Mouse (Mus musculus) MEL (cell line): Measurements from ENCODE around the gene Rtn4rl1. TPM values are rescaled to one million over a fixed set of nuclear protein-coding genes. Genes with fewer than 3 reads are reported as not detected.

Source experiments
- DNase-seq: peaks from one replicate; pipeline ENCODE4 v3.0.0; 2011; ENCODE audit warnings: low read depth, low spot score
- H3K27ac ChIP-seq: 2 replicates; pipeline ENCODE4 v1.5.1; 2012; ENCODE audit warnings: low read depth, mild to moderate bottlenecking, control low read depth, low read length, moderate library complexity; ENCODE audit not compliant: control insufficient read depth
- H3K27me3 ChIP-seq, 2 experiments: fragments of 150-350 bp in 1 of 2; sonication (generic) in 1 of 2; 2 replicates each; pipeline ENCODE4 v1.6.1; 2012; ENCODE audit warnings: low read length in 2 of 2, mild to moderate bottlenecking in 2 of 2, improper control_type of control experiment in 1 of 2, moderate library complexity in 1 of 2; ENCODE audit not compliant: insufficient read depth in 2 of 2, control insufficient read depth in 1 of 2
- H3K36me3 ChIP-seq, 2 experiments: 2 replicates each; pipeline ENCODE4 v1.6.1; 2012 to 2014; ENCODE audit warnings: low read length in 2 of 2, improper control_type of control experiment in 1 of 2, inconsistent platforms in 1 of 2, mild to moderate bottlenecking in 1 of 2; ENCODE audit not compliant: insufficient read depth in 2 of 2, control insufficient read depth in 1 of 2
- H3K4me1 ChIP-seq, 2 experiments: fragments of 150-350 bp in 1 of 2; sonication (generic) in 1 of 2; 2 replicates each; pipeline ENCODE4 v1.6.1; 2012; ENCODE audit warnings: low read length in 2 of 2, improper control_type of control experiment in 1 of 2, mild to moderate bottlenecking in 1 of 2; ENCODE audit not compliant: insufficient read depth in 2 of 2, control insufficient read depth in 1 of 2
- H3K4me3 ChIP-seq, 2 experiments: fragments of 150-350 bp in 1 of 2; sonication (generic) in 1 of 2; 2 replicates each; pipeline ENCODE4 v1.5.1; 2012; ENCODE audit warnings: low read depth in 2 of 2, low read length in 2 of 2, mild to moderate bottlenecking in 2 of 2, moderate library complexity in 2 of 2, control low read depth in 1 of 2, improper control_type of control experiment in 1 of 2; ENCODE audit not compliant: control insufficient read depth in 1 of 2, insufficient read depth in 1 of 2
- H3K79me2 ChIP-seq: 2 replicates; pipeline ENCODE4 v1.6.1; 2012; ENCODE audit warnings: mild to moderate bottlenecking, low read length, moderate library complexity; ENCODE audit not compliant: control insufficient read depth, poor library complexity, insufficient read depth
- H3K9ac ChIP-seq: 2 replicates; pipeline ENCODE4 v1.6.1; 2012; ENCODE audit warnings: low read depth, mild to moderate bottlenecking, control low read depth, low read length, moderate library complexity; ENCODE audit not compliant: control insufficient read depth, poor library complexity, severe bottlenecking
- H3K9me3 ChIP-seq: fragments of 150-350 bp; sonication (generic); replicated peaks from 2 replicates; pipeline ENCODE4 v1.6.1; 2012; ENCODE audit warnings: mild to moderate bottlenecking, low read length, improper control_type of control experiment, moderate library complexity; ENCODE audit not compliant: insufficient read depth
- BHLHE40 ChIP-seq: IDR thresholded peaks from 2 replicates; pipeline ENCODE4 v1.6.1; 2012; ENCODE audit warnings: low read depth, mild to moderate bottlenecking, inconsistent platforms, low read length, improper control_type of control experiment, borderline replicate concordance
- CHD2 ChIP-seq: IDR thresholded peaks from 2 replicates; pipeline ENCODE4 v1.6.1; 2011; ENCODE audit warnings: low read length, improper control_type of control experiment
- CTCF ChIP-seq, 3 experiments: IDR thresholded peaks in 2 of 3; conservative IDR thresholded peaks in 1 of 3; 2 replicates each; pipeline ENCODE4 v1.5.1; 2011 to 2012; ENCODE audit warnings: low read length in 3 of 3, low read depth in 2 of 3, mild to moderate bottlenecking in 2 of 3, improper control_type of control experiment in 1 of 3, inconsistent platforms in 1 of 3, mixed read lengths in 1 of 3, moderate library complexity in 1 of 3; ENCODE audit not compliant: control insufficient read depth in 1 of 3, insufficient read depth in 1 of 3, poor library complexity in 1 of 3, severe bottlenecking in 1 of 3
- E2F4 ChIP-seq: IDR thresholded peaks from 2 replicates; pipeline ENCODE4 v1.6.1; 2011; ENCODE audit warnings: low read depth, low read length, improper control_type of control experiment, borderline replicate concordance
- EP300 ChIP-seq, 2 experiments: IDR thresholded peaks; 2 replicates each; pipeline ENCODE4 v1.6.1; 2011; ENCODE audit warnings: improper control_type of control experiment in 2 of 2, low read length in 2 of 2, low read depth in 1 of 2, mild to moderate bottlenecking in 1 of 2
- GABPA ChIP-seq: IDR thresholded peaks from 2 replicates; pipeline ENCODE4 v1.6.1; 2012; ENCODE audit warnings: low read depth, mild to moderate bottlenecking, inconsistent platforms, low read length, improper control_type of control experiment, moderate library complexity
- HCFC1 ChIP-seq: IDR thresholded peaks from 2 replicates; pipeline ENCODE4 v1.6.1; 2012; ENCODE audit warnings: low read depth, mild to moderate bottlenecking, inconsistent platforms, low read length, improper control_type of control experiment, moderate library complexity
- KAT2A ChIP-seq: conservative IDR thresholded peaks from 2 replicates; pipeline ENCODE4 v1.6.1; 2012; ENCODE audit warnings: low read depth, low read length, improper control_type of control experiment, inconsistent platforms
- MAX ChIP-seq: IDR thresholded peaks from 2 replicates; pipeline ENCODE4 v1.6.1; 2011; ENCODE audit warnings: low read length, improper control_type of control experiment
- MEF2A ChIP-seq: IDR thresholded peaks from 2 replicates; pipeline ENCODE4 v1.6.1; 2014; ENCODE audit warnings: low read depth, mild to moderate bottlenecking, inconsistent platforms, low read length, improper control_type of control experiment; ENCODE audit not compliant: poor library complexity, insufficient replicate concordance, severe bottlenecking; ENCODE audit errors: extremely low read depth
- MXI1 ChIP-seq: IDR thresholded peaks from 2 replicates; pipeline ENCODE4 v1.6.1; 2011; ENCODE audit warnings: mild to moderate bottlenecking, low read depth, low read length, improper control_type of control experiment
- POLR2AphosphoS2 ChIP-seq: IDR thresholded peaks from 2 replicates; pipeline ENCODE4 v1.6.1; 2011; ENCODE audit warnings: low read length, improper control_type of control experiment
- RAD21 ChIP-seq: IDR thresholded peaks from 2 replicates; pipeline ENCODE4 v1.6.1; 2011; ENCODE audit warnings: mild to moderate bottlenecking, low read depth, low read length, improper control_type of control experiment
- RCOR1 ChIP-seq: IDR thresholded peaks from 2 replicates; pipeline ENCODE4 v1.6.1; 2012; ENCODE audit warnings: low read depth, mild to moderate bottlenecking, inconsistent platforms, low read length, improper control_type of control experiment
- SIN3A ChIP-seq: IDR thresholded peaks from 2 replicates; pipeline ENCODE4 v1.6.1; 2012; ENCODE audit warnings: low read length, improper control_type of control experiment, inconsistent platforms
- TCF12 ChIP-seq: IDR thresholded peaks from 2 replicates; pipeline ENCODE4 v1.6.1; 2014; ENCODE audit warnings: low read depth, mild to moderate bottlenecking, inconsistent platforms, low read length, improper control_type of control experiment, moderate library complexity
- UBTF ChIP-seq: IDR thresholded peaks from 2 replicates; pipeline ENCODE4 v1.6.1; 2012; ENCODE audit warnings: low read depth, mild to moderate bottlenecking, inconsistent platforms, low read length, improper control_type of control experiment, moderate library complexity, borderline replicate concordance; ENCODE audit not compliant: insufficient read depth
- USF1 ChIP-seq: IDR thresholded peaks from 2 replicates; pipeline ENCODE4 v1.6.1; 2014; ENCODE audit warnings: low read depth, mild to moderate bottlenecking, inconsistent platforms, low read length, improper control_type of control experiment, moderate library complexity
- ZC3H11A ChIP-seq: IDR thresholded peaks from 2 replicates; pipeline ENCODE4 v1.6.1; 2012; ENCODE audit warnings: low read depth, mild to moderate bottlenecking, inconsistent platforms, low read length, improper control_type of control experiment
- ZKSCAN1 ChIP-seq: IDR thresholded peaks from 2 replicates; pipeline ENCODE4 v1.6.1; 2012; ENCODE audit warnings: low read depth, mild to moderate bottlenecking, inconsistent platforms, low read length, improper control_type of control experiment, moderate library complexity
- polyA plus RNA-seq, 2 experiments: library from polyadenylated mRNA; stranded (reverse) in 1 of 2; unstranded in 1 of 2; fragments of >175 nt in 1 of 2; fragments of >200 nt in 1 of 2; gene quantifications; 2 replicates each; pipeline versions ENCODE4 v1.2.1 to v1.2.4; 2012; ENCODE audit warnings: low replicate concordance in 2 of 2, low read depth in 1 of 2; ENCODE audit not compliant: insufficient read length in 2 of 2, insufficient read depth in 1 of 2, missing spikeins in 1 of 2
- total RNA-seq: library from RNA; depleted of rRNA; stranded (reverse); fragments of 300-350 nt; gene quantifications from 2 replicates; pipeline ENCODE4 v1.2.3, GENCODE M21; 2012

The Rtn4rl1 gene
- total and polyA plus RNA-seq, 3 experiments, result 0.35 to 2.6 TPM; not detected in 1

DNA sequence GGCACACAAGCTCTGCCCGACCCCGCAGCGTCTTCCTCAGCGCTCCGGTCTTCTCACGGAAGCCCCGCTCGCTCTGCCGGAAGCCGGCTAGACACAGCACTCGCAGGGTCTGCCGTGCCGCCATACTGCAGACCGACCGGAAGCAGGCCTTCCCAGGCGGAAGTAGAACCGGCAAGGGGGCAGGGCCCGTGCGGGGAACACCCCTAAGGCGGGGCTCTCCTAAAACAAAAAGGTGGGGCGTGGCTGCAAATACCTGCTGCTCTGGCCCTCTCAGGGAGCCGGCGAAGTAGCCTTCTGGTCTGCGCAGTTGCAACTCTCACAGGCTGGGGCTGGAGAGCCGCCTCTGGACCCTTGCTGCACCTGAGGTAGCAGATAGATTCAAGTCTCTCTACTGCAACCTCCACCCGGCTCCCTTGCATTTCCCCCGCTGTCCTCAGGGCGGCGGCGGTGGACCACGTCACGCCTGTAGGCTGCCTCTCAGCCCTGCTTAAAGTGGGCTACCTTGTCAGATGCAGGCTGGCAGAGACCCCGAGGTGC is 14.8 kb upstream of the Rtn4rl1 start, which contains the start of gene Ovca2 (continued):
- TF ChIP-seq ZC3H11A (peak; percentile 70), UBTF (0 out of 2 replicates have a peak, but pooled peaks have one; percentile 73), TCF12 (peak; percentile 68), EP300 (IDR thresholded peaks at IDR 0.05; ENCODE audit: low read depth in 1 of 2, low read length in 2 of 2) (no peak), USF1 (no peak), POLR2AphosphoS2 (peak; percentile 94), MXI1 (peak; percentile 44; the same call in 1 of the 2 replicates), RAD21 (peak; percentile 87), HCFC1 (peak; percentile 87), RCOR1 (peak; percentile 45), SIN3A (peak; percentile 79), CTCF (IDR thresholded peaks at IDR 0.05 in 2 of 3, conservative IDR thresholded peaks at IDR 0.05 in 1 of 3; ENCODE audit: control insufficient read depth in 1 of 3, insufficient read depth in 1 of 3, low read depth in 2 of 3, low read length in 3 of 3, poor library complexity in 1 of 3, severe bottlenecking in 1 of 3) (peak; percentile 77 to 92 (median 87))
- TF ChIP-seq, all 39 proteins: peak for 20

DNA sequence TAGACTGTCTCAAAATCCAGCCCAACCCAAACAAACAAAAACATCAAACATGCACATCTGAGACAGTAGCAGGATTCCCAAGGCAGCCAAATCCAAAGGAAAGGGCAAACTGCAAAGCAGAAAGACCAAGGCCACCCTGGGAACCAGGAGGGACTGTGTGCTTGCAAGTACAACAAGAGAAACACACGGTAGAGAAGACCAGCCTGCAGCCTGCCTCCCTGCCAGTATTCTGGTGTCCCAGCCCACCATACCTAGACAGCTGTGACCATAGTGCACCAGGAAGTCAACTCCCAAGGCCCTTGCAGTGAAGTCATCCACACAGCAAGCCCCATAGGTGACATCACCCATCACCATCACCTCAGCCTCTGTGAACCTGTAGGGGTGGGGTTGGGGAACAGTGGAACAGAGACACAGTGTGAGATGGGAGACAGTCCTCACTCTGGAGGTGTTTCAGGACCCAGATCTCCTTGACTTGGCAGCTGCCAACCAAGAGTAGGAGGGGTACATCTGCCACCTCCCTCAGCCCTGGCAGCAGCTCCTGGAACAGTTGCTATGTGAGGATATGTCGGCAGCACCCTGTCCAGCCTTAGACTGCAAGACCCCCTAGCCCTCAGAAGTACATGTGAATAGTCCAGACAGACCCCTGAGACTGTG is 9.5 kb upstream of the Rtn4rl1 start:
- Histone ChIP-seq H3K9ac (no peak overlapping the region), H3K36me3 (peaks cover 0 to 2% of the 10 kb centered on the region in 2 experiments; a peak in 2 of 4 replicates), H3K4me1 (no peaks in the 10 kb centered on the region), H3K27ac (no peak overlapping the region), H3K9me3 (no peaks in the 10 kb centered on the region), H3K27me3 (no peaks in the 10 kb centered on the region), H3K79me2 (peaks cover 5% of the 10 kb centered on the region), H3K4me3 (no peak overlapping the region)
- DNase-seq, result no peak
- TF ChIP-seq GABPA (no peak), EP300 (IDR thresholded peaks at IDR 0.05; ENCODE audit: low read depth in 1 of 2, low read length in 2 of 2) (no peak), MEF2A (no peak), MAX (no peak)

DNA sequence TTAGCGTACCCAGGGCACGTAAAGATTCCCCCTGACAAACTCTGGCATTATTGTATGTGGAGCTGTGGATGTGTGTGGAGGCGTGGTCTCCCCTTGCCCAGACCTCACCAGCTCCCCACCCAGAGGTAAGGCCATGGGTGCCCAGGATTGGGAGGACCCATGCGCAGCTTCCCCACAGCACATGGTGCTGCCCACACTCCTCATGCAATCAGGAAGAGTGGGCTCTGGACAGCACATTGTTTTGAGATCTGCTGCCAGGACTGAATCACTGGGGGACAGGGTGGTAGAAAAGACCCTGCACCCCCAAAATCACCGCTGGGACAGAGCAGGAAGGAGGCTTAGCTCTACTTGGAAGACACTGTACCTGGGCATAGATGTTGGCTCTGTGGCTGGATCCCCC is 9.0 kb upstream of the Rtn4rl1 start:
- no peak overlapping the region for H3K27ac ChIP-seq
- H3K79me2 ChIP-seq, result peaks cover 10% of the 10 kb centered on the region
- TF ChIP-seq BHLHE40 (no peak), ZKSCAN1 (no peak), KAT2A (no peak), E2F4 (no peak), CHD2 (no peak)
- TF ChIP-seq, all 39 proteins: peak for 0
- Histone ChIP-seq H3K9ac (no peak overlapping the region), H3K36me3 (peaks cover 0 to 2% of the 10 kb centered on the region in 2 experiments; a peak in 2 of 4 replicates), H3K4me3 (no peak overlapping the region), H3K4me1 (no peaks in the 10 kb centered on the region; a peak in 1 of 4 replicates), H3K9me3 (no peaks in the 10 kb centered on the region), H3K27me3 (no peaks in the 10 kb centered on the region)
- no peak for DNase-seq
